Mouse (Mus musculus) activated CD4-positive, CD25-positive, alpha-beta regulatory T cell (primary cell): ENCODE data around the gene Rad51. TPM values are rescaled to one million over a fixed set of nuclear protein-coding genes. Genes with fewer than 3 reads are reported as not detected.

Source experiments
- polyA plus RNA-seq, 2 experiments: library from polyadenylated mRNA; unstranded; fragments of 100-300 nt; shearing (Covaris generic); gene quantifications; one replicate each; pipeline ENCODE4 v1.2.1; 2017

The Rad51 gene
- polyA plus RNA-seq, result 10 to 100 TPM; 15.3 to 16.5 TPM

GRCm38 (mm10) chr2:119112438-119113112, at the start of gene Rad51:
TSS of gene Rad51 (plus strand) at chr2:119112793.

GRCm38 (mm10) chr2:119156681-119157572, 44.3 kb downstream of the Rad51 start, which contains the start of gene Rmdn3:
TSS of gene Rmdn3 (minus strand) at chr2:119157034.

GRCm38 (mm10) chr2:119166901-119167865, 54.6 kb downstream of the Rad51 start, which contains the start of gene Gchfr:
TSS of gene Gchfr (plus strand) at chr2:119167773.

GRCm38 (mm10) chr2:119173991-119174651, 61.5 kb downstream of the Rad51 start, which contains the start of gene Gm14137:
TSS of gene Gm14137 (plus strand) at chr2:119174509.

Other genes with a start within 250 kb of the Rad51 start
- gene Bahd1, start 212.4 kb upstream of the Rad51 start, polyA plus RNA-seq, result 10 to 100 TPM; 11.0 to 16.9 TPM
- 1 to 10 TPM; 6.2 to 7.1 TPM for gene Chst14, start 186.3 kb upstream of the Rad51 start, polyA plus RNA-seq
- gene Ccdc32, start 83.4 kb upstream of the Rad51 start, polyA plus RNA-seq, result 10 to 100 TPM; 23.9 to 25.4 TPM
- 1 to 10 TPM; 1.8 to 2.1 TPM for gene Rpusd2, start 78.0 kb upstream of the Rad51 start, polyA plus RNA-seq
- gene Knl1, start 65.7 kb upstream of the Rad51 start, polyA plus RNA-seq, result 1 to 10 TPM; 8.8 to 9.2 TPM
- 10 to 100 TPM; 15.4 to 21.4 TPM for gene Rmdn3, start 44.2 kb downstream of the Rad51 start, polyA plus RNA-seq
- gene Gchfr, start 55.0 kb downstream of the Rad51 start, polyA plus RNA-seq, result not detected
- gene Gm14137, start 61.7 kb downstream of the Rad51 start, polyA plus RNA-seq, result under 1 TPM; 0.13 to 0.27 TPM
- gene Zfyve19, start 95.8 kb downstream of the Rad51 start, polyA plus RNA-seq, result 10 to 100 TPM; 35.1 to 45.8 TPM
- 10 to 100 TPM; 19.2 to 32.5 TPM for gene Dnajc17, start 96.0 kb downstream of the Rad51 start, polyA plus RNA-seq
- gene Ppp1r14d, start 117.1 kb downstream of the Rad51 start, polyA plus RNA-seq, result not detected
- gene Spint1, start 124.6 kb downstream of the Rad51 start, polyA plus RNA-seq, result under 1 TPM; 0.36 to 0.97 TPM
- gene Rhov, start 158.5 kb downstream of the Rad51 start, polyA plus RNA-seq, result under 1 TPM in 1 of 2 experiments, not detected in 1; 0.56 TPM
- gene Vps18, start 175.9 kb downstream of the Rad51 start, polyA plus RNA-seq, result 10 to 100 TPM in 1 of 2 experiments, 1 to 10 TPM in 1; 9.7 to 12.7 TPM
- gene Dll4, start 213.0 kb downstream of the Rad51 start, polyA plus RNA-seq, result not detected
- gene Chac1, start 238.4 kb downstream of the Rad51 start, polyA plus RNA-seq, result under 1 TPM in 1 of 2 experiments, not detected in 1; 0.58 TPM